Mouse (Mus musculus) heart, embryonic 16.5 days (tissue): ENCODE results near the gene Pld2. TPM values are rescaled to one million over a fixed set of nuclear protein-coding genes. Genes with fewer than 3 reads are reported as not detected.

Experiments
- ATAC-seq: fragments of 200-750 bp; cut with Nextera tagmentation; replicated peaks from 2 replicates; pipeline ENCODE4 v1.8.0; 2017; ENCODE audit warnings: moderate number of reproducible peaks; ENCODE audit not compliant: insufficient read depth, low FRiP score; ENCODE audit errors: extremely low read depth
- H3K27ac ChIP-seq: fragments of 300-500 bp; sonication (generic); 2 replicates; pipeline ENCODE4 v1.5.1; 2014; ENCODE audit warnings: mild to moderate bottlenecking, low read length, control low read depth, moderate library complexity
- H3K27me3 ChIP-seq: fragments of 300-500 bp; sonication (generic); 2 replicates; pipeline ENCODE4 v1.6.1; 2014; ENCODE audit warnings: low read length, mixed read lengths; ENCODE audit not compliant: control insufficient read depth, insufficient read depth
- H3K36me3 ChIP-seq: fragments of 300-500 bp; sonication (generic); 2 replicates; pipeline ENCODE4 v1.6.1; 2014; ENCODE audit not compliant: control insufficient read depth, insufficient read depth
- H3K4me1 ChIP-seq: fragments of 300-500 bp; sonication (generic); 2 replicates; pipeline ENCODE4 v1.6.1; 2014; ENCODE audit warnings: low read length, mixed read lengths; ENCODE audit not compliant: control insufficient read depth, insufficient read depth
- H3K4me2 ChIP-seq: fragments of 300-500 bp; sonication (generic); 2 replicates; pipeline ENCODE4 v1.6.1; 2014; ENCODE audit warnings: low read depth, mild to moderate bottlenecking, control low read depth, low read length
- H3K4me3 ChIP-seq: fragments of 300-500 bp; sonication (generic); 2 replicates; pipeline ENCODE4 v1.5.1; 2014; ENCODE audit warnings: mild to moderate bottlenecking, control low read depth, low read length
- H3K9ac ChIP-seq: fragments of 300-500 bp; sonication (generic); 2 replicates; pipeline ENCODE4 v1.6.1; 2014; ENCODE audit warnings: low read length, control low read depth
- H3K9me3 ChIP-seq: fragments of 300-500 bp; sonication (generic); replicated peaks from 2 replicates; pipeline ENCODE4 v1.6.1; 2016; ENCODE audit warnings: low read length; ENCODE audit not compliant: control insufficient read depth
- WGBS: fragments of 180-500 bp; shearing (Covaris S2); extraction: QIAGEN DNeasy Blood & Tissue Kit; methylation state at CpG from one replicate; pipeline ENCODE4 v1.1.7; 2014; 5-methylcytosine and 5-hydroxymethylcytosine counted together
- polyA plus RNA-seq: library from polyadenylated mRNA; unstranded; fragments of >200 nt; fragmentation: Nextera tagmentation; extraction: Ambion mirVana; gene quantifications from 2 replicates; pipeline ENCODE4 v1.2.1, GENCODE M21; 2015

The Pld2 gene
- polyA plus RNA-seq, 1 experiment from 2014 or later, result 9.1 TPM

GRCm38 (mm10) chr11:70591733-70592132 lies 51.9 kb downstream of the Pld2 start:
- H3K36me3 ChIP-seq, result no peaks in the 10 kb centered on the region
- peaks cover 6% of the 10 kb centered on the region; the same call in 1 of the 2 replicates for H3K4me1 ChIP-seq
- 78% methylated on average over 1 of the region's 1 CpGs for WGBS

GRCm38 (mm10) chr11:70594253-70594989 lies 54.6 kb downstream of the Pld2 start:
- no peak for ATAC-seq
- peaks cover 11% of the 10 kb centered on the region for H3K36me3 ChIP-seq
- H3K4me2 ChIP-seq, result no peak overlapping the region
- no peak overlapping the region for H3K9ac ChIP-seq
- H3K4me3 ChIP-seq, result no peak overlapping the region
- H3K9me3 ChIP-seq, result no peaks in the 10 kb centered on the region
- WGBS, result 66% methylated on average over 15 of the region's 15 CpGs
- peaks cover 6% of the 10 kb centered on the region; the same call in 1 of the 2 replicates for H3K4me1 ChIP-seq
- no peaks in the 10 kb centered on the region for H3K27me3 ChIP-seq
- no peak overlapping the region for H3K27ac ChIP-seq

More at GRCm38 (mm10) chr11:70591733-70592132, 51.9 kb downstream of the Pld2 start:
- Histone ChIP-seq H3K9ac (no peak overlapping the region), H3K4me3 (no peak overlapping the region), H3K27ac (no peak overlapping the region), H3K27me3 (no peaks in the 10 kb centered on the region), H3K9me3 (no peaks in the 10 kb centered on the region), H3K4me2 (no peak overlapping the region)
- no peak for ATAC-seq

- 47% methylated on average over 2 of the region's 2 CpGs for WGBS
Observed at GRCm38 (mm10) chr11:70595638-70596037, 55.8 kb downstream of the Pld2 start.

GRCm38 (mm10) chr11:70596094-70596493 lies 56.2 kb downstream of the Pld2 start:
- peak overlapping the region; percentile 34; the same call in 1 of the 2 replicates for H3K27ac ChIP-seq
- 0 out of 2 replicates have a peak overlapping the region, but pooled peaks have one; percentile 35 for H3K9ac ChIP-seq
- no peaks in the 10 kb centered on the region for H3K9me3 ChIP-seq
- ATAC-seq, result no peak
- 60% methylated on average over 4 of the region's 4 CpGs for WGBS
- peaks cover 13% of the 10 kb centered on the region for H3K36me3 ChIP-seq
- H3K4me1 ChIP-seq, result peaks cover 6% of the 10 kb centered on the region; the same call in 1 of the 2 replicates
- no peak overlapping the region for H3K4me3 ChIP-seq
- H3K4me2 ChIP-seq, result no peak overlapping the region
- no peaks in the 10 kb centered on the region for H3K27me3 ChIP-seq

More at GRCm38 (mm10) chr11:70595638-70596037, 55.8 kb downstream of the Pld2 start:
- Histone ChIP-seq H3K9ac (0 out of 2 replicates have a peak overlapping the region, but pooled peaks have one; percentile 35), H3K4me2 (no peak overlapping the region), H3K27ac (peak overlapping the region; percentile 34; the same call in 1 of the 2 replicates), H3K4me3 (no peak overlapping the region), H3K27me3 (no peaks in the 10 kb centered on the region), H3K36me3 (peaks cover 13% of the 10 kb centered on the region), H3K4me1 (peaks cover 6% of the 10 kb centered on the region; the same call in 1 of the 2 replicates), H3K9me3 (no peaks in the 10 kb centered on the region)
- no peak for ATAC-seq

GRCm38 (mm10) chr11:70597301-70597700 lies 57.4 kb downstream of the Pld2 start:
- ATAC-seq, result no peak
- H3K27ac ChIP-seq, result no peak overlapping the region

GRCm38 (mm10) chr11:70598451-70598953 lies 58.6 kb downstream of the Pld2 start:
- Histone ChIP-seq H3K9ac (no peak overlapping the region), H3K4me3 (no peak overlapping the region), H3K36me3 (peaks cover 19% of the 10 kb centered on the region), H3K4me2 (no peak overlapping the region), H3K27ac (no peak overlapping the region), H3K4me1 (peaks cover 6% of the 10 kb centered on the region; the same call in 1 of the 2 replicates), H3K9me3 (no peaks in the 10 kb centered on the region), H3K27me3 (no peaks in the 10 kb centered on the region)
- ATAC-seq, result no peak
- WGBS, result 82% methylated on average over 9 of the region's 9 CpGs

More at GRCm38 (mm10) chr11:70597301-70597700, 57.4 kb downstream of the Pld2 start:
- no peaks in the 10 kb centered on the region for H3K9me3 ChIP-seq
- H3K9ac ChIP-seq, result no peak overlapping the region
- H3K36me3 ChIP-seq, result peaks cover 13% of the 10 kb centered on the region
- WGBS, result 75% methylated on average over 6 of the region's 6 CpGs
- no peaks in the 10 kb centered on the region for H3K27me3 ChIP-seq
- no peak overlapping the region for H3K4me2 ChIP-seq
- H3K4me3 ChIP-seq, result no peak overlapping the region
- peaks cover 6% of the 10 kb centered on the region; the same call in 1 of the 2 replicates for H3K4me1 ChIP-seq

- H3K27me3 ChIP-seq, result no peaks in the 10 kb centered on the region
- no peak overlapping the region for H3K4me2 ChIP-seq
- ATAC-seq, result no peak
- no peaks in the 10 kb centered on the region for H3K9me3 ChIP-seq
- no peaks in the 10 kb centered on the region for H3K4me1 ChIP-seq
- 47% methylated on average over 14 of the region's 14 CpGs for WGBS
- H3K9ac ChIP-seq, result no peak overlapping the region
- no peak overlapping the region for H3K4me3 ChIP-seq
- H3K36me3 ChIP-seq, result peaks cover 48% of the 10 kb centered on the region
- no peak overlapping the region for H3K27ac ChIP-seq
Observed at GRCm38 (mm10) chr11:70605024-70605566, 65.2 kb downstream of the Pld2 start.

GRCm38 (mm10) chr11:70606717-70607116 lies 66.9 kb downstream of the Pld2 start:
- H3K27ac ChIP-seq, result no peak overlapping the region
- ATAC-seq, result no peak
- 74% methylated on average over 12 of the region's 12 CpGs for WGBS
- H3K27me3 ChIP-seq, result no peaks in the 10 kb centered on the region
- no peak overlapping the region for H3K4me2 ChIP-seq
- no peak overlapping the region for H3K4me3 ChIP-seq
- peaks cover 56% of the 10 kb centered on the region for H3K36me3 ChIP-seq
- H3K9ac ChIP-seq, result no peak overlapping the region
- no peaks in the 10 kb centered on the region for H3K9me3 ChIP-seq
- no peaks in the 10 kb centered on the region for H3K4me1 ChIP-seq

GRCm38 (mm10) chr11:70607611-70608010 lies 67.7 kb downstream of the Pld2 start:
- no peak overlapping the region for H3K9ac ChIP-seq
- no peaks in the 10 kb centered on the region for H3K4me1 ChIP-seq
- no peaks in the 10 kb centered on the region for H3K27me3 ChIP-seq
- 80% methylated on average over 9 of the region's 9 CpGs for WGBS
- peaks cover 62% of the 10 kb centered on the region for H3K36me3 ChIP-seq
- H3K27ac ChIP-seq, result no peak overlapping the region
- H3K4me3 ChIP-seq, result no peak overlapping the region
- ATAC-seq, result no peak
- H3K9me3 ChIP-seq, result no peaks in the 10 kb centered on the region
- no peak overlapping the region for H3K4me2 ChIP-seq
